Mouse (Mus musculus) CH12.LX (cell line): Measurements from ENCODE around the gene Rft1.

Experiments used
- CTCF ChIP-seq, 2 experiments: IDR thresholded peaks in 1 of 2; conservative IDR thresholded peaks in 1 of 2; 2 replicates each; pipeline ENCODE4 v1.5.1; 2011 to 2012; ENCODE audit warnings: low read depth in 2 of 2, low read length in 2 of 2, improper control_type of control experiment in 1 of 2, inconsistent platforms in 1 of 2, mild to moderate bottlenecking in 1 of 2, moderate library complexity in 1 of 2
- EP300 ChIP-seq: IDR thresholded peaks from 2 replicates; pipeline ENCODE4 v1.6.1; 2011; ENCODE audit warnings: low read length, improper control_type of control experiment
- GABPA ChIP-seq: IDR thresholded peaks from 2 replicates; pipeline ENCODE4 v1.6.1; 2012; ENCODE audit warnings: low read depth, low read length, improper control_type of control experiment, inconsistent platforms; ENCODE audit not compliant: insufficient replicate concordance
- HCFC1 ChIP-seq: IDR thresholded peaks from 2 replicates; pipeline ENCODE4 v1.6.1; 2012; ENCODE audit warnings: low read depth, mild to moderate bottlenecking, inconsistent platforms, low read length, improper control_type of control experiment
- MAX ChIP-seq: IDR thresholded peaks from 2 replicates; pipeline ENCODE4 v1.6.1; 2011; ENCODE audit warnings: low read length, improper control_type of control experiment
- POLR2A ChIP-seq: IDR thresholded peaks from 2 replicates; pipeline ENCODE4 v1.6.1; 2011; ENCODE audit warnings: low read depth, mild to moderate bottlenecking, improper control_type of control experiment, low read length
- RCOR1 ChIP-seq: conservative IDR thresholded peaks from 2 replicates; pipeline ENCODE4 v1.6.1; 2012; ENCODE audit warnings: low read depth, mild to moderate bottlenecking, inconsistent platforms, low read length, improper control_type of control experiment
- SMC3 ChIP-seq: IDR thresholded peaks from 2 replicates; pipeline ENCODE4 v1.6.1; 2011; ENCODE audit warnings: low read depth, low read length, improper control_type of control experiment
- TCF12 ChIP-seq: IDR thresholded peaks from 2 replicates; pipeline ENCODE4 v1.6.1; 2014; ENCODE audit warnings: low read depth, mild to moderate bottlenecking, inconsistent platforms, low read length, improper control_type of control experiment
- USF1 ChIP-seq: IDR thresholded peaks from 2 replicates; pipeline ENCODE4 v1.6.1; 2014; ENCODE audit warnings: low read depth, mild to moderate bottlenecking, inconsistent platforms, low read length, improper control_type of control experiment
- ZC3H11A ChIP-seq: IDR thresholded peaks from 2 replicates; pipeline ENCODE4 v1.6.1; 2012; ENCODE audit warnings: low read depth, mild to moderate bottlenecking, inconsistent platforms, low read length, improper control_type of control experiment

DNA sequence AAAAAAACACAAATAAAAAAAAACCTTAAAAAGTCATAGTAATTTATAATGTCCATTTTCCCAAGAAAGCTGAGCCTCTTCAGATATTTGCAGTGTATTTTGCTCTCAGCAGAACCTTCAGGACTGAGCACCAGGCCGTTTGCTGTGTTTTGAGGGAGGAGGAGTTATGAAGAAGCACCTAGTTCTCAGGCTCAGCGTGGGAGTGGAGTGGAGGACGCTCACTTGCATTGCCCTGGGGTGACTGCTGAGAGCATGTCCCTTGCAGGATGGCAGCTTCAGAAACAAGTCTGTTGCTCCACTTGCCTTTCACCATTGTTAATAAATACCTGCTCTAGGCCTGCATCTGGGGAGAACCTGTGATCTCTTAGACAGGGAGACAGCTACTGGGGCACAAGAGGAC is 81.7 kb downstream of the Rft1 start:
- TF ChIP-seq POLR2A: no peak
- TF ChIP-seq SMC3: no peak
- no peak for TF ChIP-seq HCFC1
- no peak for TF ChIP-seq CTCF (conservative IDR thresholded peaks at IDR 0.05 in 1 of 2, IDR thresholded peaks at IDR 0.05 in 1 of 2; ENCODE audit: low read depth in 2 of 2, low read length in 2 of 2)
- no peak for TF ChIP-seq ZC3H11A
- TF ChIP-seq MAX: no peak
- no peak for TF ChIP-seq USF1
- no peak for TF ChIP-seq GABPA
- TF ChIP-seq TCF12: no peak
- TF ChIP-seq EP300: no peak
- no peak for TF ChIP-seq RCOR1
